Mouse (Mus musculus) forebrain, postnatal 0 days (tissue): ENCODE measurements around the gene Slc9a6. TPM values are rescaled to one million over a fixed set of nuclear protein-coding genes. Genes with fewer than 3 reads are reported as not detected.

Source experiments
- ATAC-seq: fragments of 200-750 bp; cut with Nextera tagmentation; 2 replicates; pipeline ENCODE4 v1.8.0; 2017; ENCODE audit warnings: mild to moderate bottlenecking, moderate library complexity
- DNase-seq: peaks from one replicate; pipeline ENCODE4 v3.0.0-alpha.2; 2015
- H3K27ac ChIP-seq: fragments of 300-500 bp; sonication (generic); 2 replicates; pipeline ENCODE4 v1.5.1; 2014; ENCODE audit warnings: low read depth, mild to moderate bottlenecking, antibody characterized with exemption, low read length, moderate library complexity, mixed read lengths
- H3K27me3 ChIP-seq: fragments of 300-500 bp; sonication (generic); 2 replicates; pipeline ENCODE4 v1.6.1; 2014; ENCODE audit warnings: mild to moderate bottlenecking, low read length, mixed read lengths; ENCODE audit not compliant: insufficient read depth
- H3K36me3 ChIP-seq: fragments of 300-500 bp; sonication (generic); 2 replicates; pipeline ENCODE4 v1.6.1; 2014; ENCODE audit warnings: mild to moderate bottlenecking, moderate library complexity; ENCODE audit not compliant: insufficient read depth
- H3K4me1 ChIP-seq: fragments of 300-500 bp; sonication (generic); 2 replicates; pipeline ENCODE4 v1.6.1; 2014; ENCODE audit warnings: antibody characterized with exemption; ENCODE audit not compliant: insufficient read depth
- H3K4me2 ChIP-seq: fragments of 300-500 bp; sonication (generic); 2 replicates; pipeline ENCODE4 v1.6.1; 2014; ENCODE audit warnings: low read depth, mild to moderate bottlenecking, moderate library complexity
- H3K4me3 ChIP-seq: fragments of 300-500 bp; sonication (generic); 2 replicates; pipeline ENCODE4 v1.5.1; 2014; ENCODE audit warnings: low read depth, low read length, mixed read lengths
- H3K9ac ChIP-seq: fragments of 300-500 bp; sonication (generic); 2 replicates; pipeline ENCODE4 v1.6.1; 2014; ENCODE audit warnings: mild to moderate bottlenecking
- H3K9me3 ChIP-seq: fragments of 300-500 bp; sonication (generic); 2 replicates; pipeline ENCODE4 v1.6.1; 2016; ENCODE audit warnings: low read length
- CTCF ChIP-seq: sonication (generic); IDR thresholded peaks from 2 replicates; pipeline ENCODE4 v1.5.1; 2016; ENCODE audit warnings: antibody characterized with exemption, control low read depth, low read depth
- WGBS: fragments of 180-500 bp; shearing (Covaris S2); extraction: QIAGEN DNeasy Blood & Tissue Kit; methylation state at CpG from one replicate; pipeline ENCODE4 v1.1.7; 2014; 5-methylcytosine and 5-hydroxymethylcytosine counted together
- polyA plus RNA-seq: library from polyadenylated mRNA; unstranded; fragments of >200 nt; fragmentation: Nextera tagmentation; extraction: Ambion mirVana; gene quantifications from 2 replicates; pipeline ENCODE4 v1.2.1, GENCODE M21; 2015
- total RNA-seq: library from RNA; depleted of rRNA; stranded (reverse); fragments of >200 nt; gene quantifications from 2 replicates; pipeline ENCODE4 v1.2.3, GENCODE M21; 2014

Slc9a6 gene
- total and polyA plus RNA-seq, 2 experiments from 2014 or later: 52.5 to 98.7 TPM

DNA sequence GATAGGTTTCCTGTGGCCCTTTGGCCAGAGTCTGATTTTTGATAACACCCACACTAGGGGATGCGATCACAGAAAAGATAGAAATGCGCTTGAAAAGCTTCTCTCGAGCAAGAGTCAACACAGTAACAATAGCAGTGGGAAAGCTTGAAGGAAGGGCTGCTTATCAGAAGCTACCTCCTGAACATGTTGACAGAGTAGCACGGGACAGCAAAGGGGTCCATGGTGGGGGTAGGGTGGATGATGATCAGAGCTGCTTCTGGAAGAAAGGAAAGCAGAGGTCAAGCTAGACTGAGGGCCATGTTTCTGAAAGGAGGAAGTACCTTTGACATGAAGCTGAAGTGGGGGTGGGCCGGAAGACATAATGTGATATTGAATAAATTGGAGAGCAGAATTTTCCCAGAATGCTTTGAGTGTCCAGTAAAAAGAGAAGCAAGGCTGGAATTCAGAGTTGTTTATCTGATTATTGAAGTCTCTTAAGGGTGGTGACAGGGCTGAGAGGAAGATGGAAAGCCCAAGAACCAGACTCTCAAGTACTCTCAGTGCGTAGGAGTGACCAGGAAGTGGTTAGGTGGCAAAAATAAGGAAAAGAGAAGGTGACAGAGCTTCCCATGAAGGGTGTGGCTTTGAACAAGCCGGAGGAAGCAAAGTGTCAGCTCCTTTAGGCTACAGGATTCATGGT lies 2.4 kb upstream of the Slc9a6 start:
- TF ChIP-seq CTCF: no peak
- H3K36me3 ChIP-seq: no peaks in the 10 kb centered on the region
- H3K9ac ChIP-seq: no peak overlapping the region
- no peaks in the 10 kb centered on the region for H3K27me3 ChIP-seq
- no peak for DNase-seq
- no peaks in the 10 kb centered on the region for H3K9me3 ChIP-seq
- H3K4me2 ChIP-seq: no peak overlapping the region
- WGBS: 84% methylated on average over 7 of the region's 7 CpGs
- H3K4me1 ChIP-seq: no peaks in the 10 kb centered on the region
- no peak overlapping the region for H3K4me3 ChIP-seq
- no peak for ATAC-seq
- H3K27ac ChIP-seq: no peak overlapping the region

GRCm38 (mm10) chrX:56609285-56609622 lies 303 bp upstream of the Slc9a6 start:
- ATAC-seq (peak; percentile 23), DNase-seq (no peak)
- no peaks in the 10 kb centered on the region for H3K27me3 ChIP-seq
- H3K9me3 ChIP-seq: no peaks in the 10 kb centered on the region
- H3K36me3 ChIP-seq: no peaks in the 10 kb centered on the region
- WGBS: 30% methylated on average over 7 of the region's 7 CpGs
- H3K4me1 ChIP-seq: no peaks in the 10 kb centered on the region
- peak overlapping the region; percentile 66 for H3K9ac ChIP-seq
- H3K27ac ChIP-seq: no peak overlapping the region; the same call in 1 of the 2 replicates
- H3K4me2 ChIP-seq: peak overlapping the region; percentile 49
- peak overlapping the region; percentile 52 for H3K4me3 ChIP-seq
- no peak for TF ChIP-seq CTCF

DNA sequence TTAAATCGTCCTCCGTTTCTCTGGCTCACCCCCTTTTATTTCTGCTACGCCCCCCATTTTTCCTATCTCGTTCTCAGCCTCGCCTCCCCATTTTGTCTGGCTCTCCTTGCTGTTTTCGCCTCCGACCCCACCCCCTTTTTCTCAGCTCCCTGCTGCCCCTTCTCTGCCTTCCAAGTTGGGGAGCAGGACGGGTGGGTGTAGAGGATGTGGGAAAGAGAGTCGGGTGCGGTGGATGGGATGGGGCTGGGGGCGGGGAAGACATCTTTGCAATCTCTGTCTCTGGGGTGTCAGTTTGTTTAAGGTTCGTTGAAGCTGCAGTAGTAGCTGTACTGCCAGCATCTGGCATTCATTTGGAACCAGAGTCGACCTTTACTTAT lies 749 bp downstream of the Slc9a6 start:
- H3K4me1 ChIP-seq: no peaks in the 10 kb centered on the region
- WGBS: 31% methylated on average over 13 of the region's 13 CpGs
- peak; percentile 20 for DNase-seq

DNA sequence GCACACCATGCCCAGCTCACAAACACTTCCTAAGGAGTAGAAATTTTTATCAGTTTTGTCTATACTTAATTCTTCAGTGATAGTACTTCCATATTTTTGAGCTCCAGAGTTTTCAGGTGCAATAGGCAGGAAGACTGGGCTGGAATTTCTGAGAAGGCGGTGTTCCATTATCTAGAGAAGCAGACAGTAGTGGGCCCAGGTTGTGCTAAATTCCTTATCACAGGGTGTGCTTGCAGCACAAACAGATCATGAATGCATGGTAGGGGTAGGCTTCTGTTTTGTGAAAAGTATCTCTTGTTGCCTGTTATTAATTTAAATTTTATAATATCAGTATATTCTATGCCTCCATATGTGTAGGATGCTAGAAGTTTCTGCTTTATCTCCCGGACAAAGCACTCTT lies 5.7 kb downstream of the Slc9a6 start:
- 89% methylated on average over 2 of the region's 2 CpGs for WGBS
- Histone ChIP-seq H3K9ac (no peak overlapping the region), H3K4me2 (no peak overlapping the region), H3K4me3 (no peak overlapping the region), H3K36me3 (no peaks in the 10 kb centered on the region), H3K27ac (no peak overlapping the region), H3K4me1 (no peaks in the 10 kb centered on the region), H3K27me3 (no peaks in the 10 kb centered on the region), H3K9me3 (no peaks in the 10 kb centered on the region)
- DNase-seq (no peak), ATAC-seq (no peak)
- no peak for TF ChIP-seq CTCF

More for the DNA sequence above, 749 bp downstream of the Slc9a6 start:
- H3K4me2 ChIP-seq: peak overlapping the region; percentile 49
- H3K9ac ChIP-seq: peak overlapping the region; percentile 66
- peak overlapping the region; percentile 52 for H3K4me3 ChIP-seq
- TF ChIP-seq CTCF: no peak
- peak; percentile 42 for ATAC-seq
- H3K27ac ChIP-seq: peak overlapping the region; percentile 75; the same call in 1 of the 2 replicates
- H3K36me3 ChIP-seq: no peaks in the 10 kb centered on the region
- no peaks in the 10 kb centered on the region for H3K27me3 ChIP-seq
- H3K9me3 ChIP-seq: no peaks in the 10 kb centered on the region

DNA sequence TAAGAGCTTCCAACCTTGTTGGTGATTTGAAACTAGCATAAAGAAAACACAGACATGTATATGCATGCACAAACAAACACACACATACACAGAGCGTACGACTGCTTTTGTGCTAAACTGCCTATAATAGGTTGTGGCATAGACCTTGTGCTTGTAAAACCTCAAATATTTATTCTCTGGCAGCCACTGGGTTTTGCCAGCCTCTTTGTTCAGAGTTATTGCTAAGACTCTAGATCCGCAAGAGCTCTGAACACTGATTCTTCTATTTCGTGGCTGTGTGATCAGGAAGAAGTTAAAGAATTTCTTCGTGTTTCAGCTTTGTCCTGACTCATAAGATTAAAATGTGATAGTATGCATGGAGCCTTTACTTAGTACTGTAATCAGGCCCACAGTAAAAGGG lies 26.6 kb downstream of the Slc9a6 start:
- H3K27me3 ChIP-seq: no peaks in the 10 kb centered on the region
- no peak for TF ChIP-seq CTCF
- DNase-seq: no peak
- H3K9me3 ChIP-seq: no peaks in the 10 kb centered on the region
- H3K9ac ChIP-seq: no peak overlapping the region
- no peak overlapping the region for H3K27ac ChIP-seq
- no peak overlapping the region for H3K4me2 ChIP-seq
- 87% methylated on average over 5 of the region's 5 CpGs for WGBS
- H3K36me3 ChIP-seq: no peaks in the 10 kb centered on the region
- H3K4me3 ChIP-seq: no peak overlapping the region
- H3K4me1 ChIP-seq: no peaks in the 10 kb centered on the region
- no peak for ATAC-seq

DNA sequence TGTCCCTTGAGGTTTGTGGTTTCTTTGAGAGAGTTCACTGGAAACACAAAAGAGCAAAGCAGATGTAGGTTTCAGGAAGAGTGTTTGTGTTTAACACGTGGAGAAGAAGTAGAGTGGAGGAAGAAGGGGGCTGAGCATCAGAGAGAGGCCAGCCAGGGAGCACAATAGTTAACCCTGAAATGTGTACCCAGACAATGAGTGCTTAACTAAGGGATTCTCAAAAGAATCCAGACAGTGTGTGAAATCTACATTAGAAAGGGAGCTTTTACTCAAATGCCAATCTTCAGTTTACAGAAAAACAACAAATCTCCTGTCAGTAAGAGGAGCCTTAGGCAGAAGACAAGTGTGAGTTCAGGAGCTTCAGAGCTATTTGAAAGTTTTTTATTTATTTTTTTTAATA lies 30.5 kb downstream of the Slc9a6 start:
- Histone ChIP-seq H3K4me1 (no peaks in the 10 kb centered on the region), H3K4me2 (no peak overlapping the region), H3K4me3 (no peak overlapping the region), H3K9ac (no peak overlapping the region), H3K36me3 (no peaks in the 10 kb centered on the region), H3K9me3 (no peaks in the 10 kb centered on the region), H3K27me3 (no peaks in the 10 kb centered on the region), H3K27ac (no peak overlapping the region)
- DNase-seq (no peak), ATAC-seq (no peak)
- no peak for TF ChIP-seq CTCF
- 8% methylated on average over 1 of the region's 1 CpGs for WGBS

GRCm38 (mm10) chrX:56649549-56650354 lies 40.2 kb downstream of the Slc9a6 start:
- Histone ChIP-seq H3K9ac (no peak overlapping the region), H3K27me3 (no peaks in the 10 kb centered on the region), H3K4me1 (no peaks in the 10 kb centered on the region), H3K36me3 (no peaks in the 10 kb centered on the region), H3K4me3 (no peak overlapping the region), H3K9me3 (no peaks in the 10 kb centered on the region), H3K4me2 (no peak overlapping the region), H3K27ac (no peak overlapping the region)
- 38% methylated on average over 7 of the region's 7 CpGs for WGBS
- TF ChIP-seq CTCF: peak; percentile 73
- peak; percentile 35 for DNase-seq
- no peak for ATAC-seq
